Mouse (Mus musculus) c-Kit-negative CD71-positive TER-119-positive erythroid progenitor cells, embryonic 14.5 days (primary cell): ENCODE results near the gene Epas1.

Source experiments
- DNase-seq: peaks from one replicate; pipeline ENCODE4 v3.0.0-alpha.2; 2013; ENCODE audit warnings: low read depth, low spot score

Gene Epas1

GRCm38 (mm10) chr17:86755581-86756195 lies 2.2 kb downstream of the Epas1 start:
- DNase-seq, result no peak

GRCm38 (mm10) chr17:86757621-86758020 lies 4.1 kb downstream of the Epas1 start:
- DNase-seq, result no peak

- no peak for DNase-seq
Measured at GRCm38 (mm10) chr17:86761859-86762258, 8.4 kb downstream of the Epas1 start.

GRCm38 (mm10) chr17:86762479-86763242 lies 9.2 kb downstream of the Epas1 start:
- DNase-seq, result no peak

GRCm38 (mm10) chr17:86765762-86766404 lies 12.4 kb downstream of the Epas1 start:
- DNase-seq, result no peak

GRCm38 (mm10) chr17:86766412-86766811 lies 12.9 kb downstream of the Epas1 start:
- no peak for DNase-seq

- no peak for DNase-seq
Measured at GRCm38 (mm10) chr17:86768596-86768995, 15.1 kb downstream of the Epas1 start.

- no peak for DNase-seq
Measured at GRCm38 (mm10) chr17:86769330-86770211, 16.1 kb downstream of the Epas1 start.

GRCm38 (mm10) chr17:86770848-86771247 lies 17.3 kb downstream of the Epas1 start:
- DNase-seq, result no peak

GRCm38 (mm10) chr17:86772035-86772434 lies 18.5 kb downstream of the Epas1 start:
- DNase-seq, result no peak

GRCm38 (mm10) chr17:86772929-86773588 lies 19.6 kb downstream of the Epas1 start:
- DNase-seq, result no peak

GRCm38 (mm10) chr17:86776538-86776937 lies 23.0 kb downstream of the Epas1 start:
- DNase-seq, result no peak

GRCm38 (mm10) chr17:86778147-86778546 lies 24.6 kb downstream of the Epas1 start:
- no peak for DNase-seq

- no peak for DNase-seq
Measured at GRCm38 (mm10) chr17:86779191-86780130, 26.0 kb downstream of the Epas1 start.

- no peak for DNase-seq
Measured at GRCm38 (mm10) chr17:86780708-86781318, 27.3 kb downstream of the Epas1 start.

GRCm38 (mm10) chr17:86781755-86782400 lies 28.4 kb downstream of the Epas1 start:
- no peak for DNase-seq

GRCm38 (mm10) chr17:86784405-86784977 lies 31.0 kb downstream of the Epas1 start:
- DNase-seq, result no peak

GRCm38 (mm10) chr17:86785612-86786011 lies 32.1 kb downstream of the Epas1 start:
- no peak for DNase-seq

GRCm38 (mm10) chr17:86786496-86786895 lies 33.0 kb downstream of the Epas1 start:
- DNase-seq, result no peak
